Mouse (Mus musculus) yolk sac, embryonic 10.5 days (tissue): ENCODE data around the gene Hoxb5.

Source experiments
- DNase-seq: peaks from one replicate; pipeline ENCODE4 v3.0.0-alpha.2; 2017; ENCODE audit warnings: low spot score

Gene Hoxb5

DNA sequence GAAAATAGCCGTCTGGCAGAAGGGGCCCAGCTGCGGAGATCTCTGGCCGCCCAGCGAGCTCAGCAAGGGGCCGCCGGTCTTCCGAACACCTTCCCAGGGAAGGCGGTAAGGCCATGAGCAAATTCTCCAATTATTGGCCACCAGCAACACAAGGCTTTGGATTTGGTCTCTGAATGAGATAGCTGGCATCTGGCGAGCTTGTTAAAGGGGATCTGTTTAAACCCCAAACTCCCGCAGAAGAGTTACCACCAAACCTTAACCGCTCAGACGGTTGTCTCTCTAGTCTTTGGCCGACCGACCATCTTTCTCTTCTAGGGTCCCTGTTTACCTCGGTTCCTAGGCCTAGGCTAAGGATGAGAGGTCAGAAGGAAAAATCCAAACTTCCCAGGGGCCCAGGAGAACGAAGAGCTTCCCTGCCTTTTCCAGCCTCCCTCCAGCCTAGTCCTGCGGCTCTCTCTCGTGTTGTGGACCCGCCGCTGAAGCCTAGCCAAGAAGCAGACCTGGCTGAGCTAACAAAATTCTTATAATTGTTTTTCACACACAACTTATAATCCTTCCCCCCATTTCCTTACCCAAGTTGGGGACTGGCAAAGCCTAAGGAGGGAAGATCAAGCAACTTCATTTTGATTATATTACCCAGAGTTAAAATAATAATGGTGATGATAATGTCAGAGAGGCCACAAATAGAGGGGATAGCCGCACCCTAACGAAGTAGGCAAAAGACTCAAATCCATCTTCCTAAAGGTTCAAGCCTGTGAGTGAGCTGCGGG, 570 bp upstream of the Hoxb5 start:
- no peak for DNase-seq

DNA sequence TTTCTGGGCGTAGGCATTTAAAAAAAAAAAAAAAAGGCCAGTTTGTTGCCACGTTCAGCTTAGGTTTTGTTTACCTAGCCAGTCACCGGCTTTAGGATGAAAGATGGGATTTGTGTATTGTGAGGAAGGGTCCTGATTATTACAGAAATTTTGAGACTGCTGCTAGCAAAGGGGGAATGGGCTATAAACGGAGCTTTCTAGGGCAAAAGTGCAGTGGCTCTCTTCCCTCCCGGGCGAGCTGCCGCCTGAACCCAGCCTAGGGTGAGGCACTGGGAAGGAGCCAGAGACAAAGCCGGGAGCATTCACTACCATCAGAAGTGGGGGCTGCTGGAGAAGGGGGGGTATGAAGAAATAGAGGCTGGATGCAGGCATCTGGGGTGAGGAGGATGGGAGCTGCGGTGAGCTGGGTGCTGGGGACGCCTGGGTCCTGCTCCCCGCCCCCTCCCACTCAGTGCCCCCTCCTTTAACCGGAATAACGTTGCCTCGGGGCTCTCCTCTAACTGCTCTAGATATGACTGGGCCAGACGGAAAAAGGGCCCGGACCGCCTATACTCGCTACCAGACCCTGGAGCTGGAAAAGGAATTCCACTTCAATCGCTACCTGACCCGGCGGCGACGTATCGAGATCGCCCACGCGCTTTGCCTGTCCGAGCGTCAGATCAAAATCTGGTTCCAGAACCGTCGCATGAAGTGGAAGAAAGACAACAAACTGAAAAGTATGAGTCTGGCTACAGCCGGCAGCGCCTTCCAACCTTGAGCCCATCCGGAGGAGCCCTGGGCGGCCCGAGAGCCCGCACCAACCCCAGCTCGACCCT, 1.5 kb downstream of the Hoxb5 start:
- no peak for DNase-seq

GRCm38 (mm10) chr11:96305505-96306182, 2.5 kb downstream of the Hoxb5 start:
- no peak for DNase-seq

- no peak for DNase-seq
These were observed 3.2 kb downstream of the Hoxb5 start for GRCm38 (mm10) chr11:96306183-96306907.

GRCm38 (mm10) chr11:96306908-96307269, 3.8 kb downstream of the Hoxb5 start:
- DNase-seq: no peak

DNA sequence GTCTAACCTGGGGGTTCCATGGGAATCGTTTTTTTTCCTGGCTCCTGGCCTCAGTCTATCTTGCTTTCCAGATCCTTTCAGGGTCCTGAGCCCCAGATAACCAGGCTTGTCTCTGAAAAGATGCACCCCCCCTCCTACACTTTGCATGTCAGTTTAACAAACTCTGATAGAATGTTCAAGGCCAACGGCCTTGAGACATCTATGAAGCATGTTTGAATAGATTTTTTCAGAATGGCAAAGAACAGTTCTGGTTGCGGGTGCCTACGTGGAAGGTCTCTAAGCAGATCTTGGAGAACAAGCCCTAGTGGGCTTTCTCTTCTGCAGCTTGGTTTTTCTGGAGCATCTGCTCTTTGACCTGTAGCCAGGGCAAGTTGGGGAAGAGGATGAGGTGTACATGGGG, 5.6 kb downstream of the Hoxb5 start:
- no peak for DNase-seq

- DNase-seq: no peak
These were observed 6.2 kb downstream of the Hoxb5 start for GRCm38 (mm10) chr11:96309288-96309687.

DNA sequence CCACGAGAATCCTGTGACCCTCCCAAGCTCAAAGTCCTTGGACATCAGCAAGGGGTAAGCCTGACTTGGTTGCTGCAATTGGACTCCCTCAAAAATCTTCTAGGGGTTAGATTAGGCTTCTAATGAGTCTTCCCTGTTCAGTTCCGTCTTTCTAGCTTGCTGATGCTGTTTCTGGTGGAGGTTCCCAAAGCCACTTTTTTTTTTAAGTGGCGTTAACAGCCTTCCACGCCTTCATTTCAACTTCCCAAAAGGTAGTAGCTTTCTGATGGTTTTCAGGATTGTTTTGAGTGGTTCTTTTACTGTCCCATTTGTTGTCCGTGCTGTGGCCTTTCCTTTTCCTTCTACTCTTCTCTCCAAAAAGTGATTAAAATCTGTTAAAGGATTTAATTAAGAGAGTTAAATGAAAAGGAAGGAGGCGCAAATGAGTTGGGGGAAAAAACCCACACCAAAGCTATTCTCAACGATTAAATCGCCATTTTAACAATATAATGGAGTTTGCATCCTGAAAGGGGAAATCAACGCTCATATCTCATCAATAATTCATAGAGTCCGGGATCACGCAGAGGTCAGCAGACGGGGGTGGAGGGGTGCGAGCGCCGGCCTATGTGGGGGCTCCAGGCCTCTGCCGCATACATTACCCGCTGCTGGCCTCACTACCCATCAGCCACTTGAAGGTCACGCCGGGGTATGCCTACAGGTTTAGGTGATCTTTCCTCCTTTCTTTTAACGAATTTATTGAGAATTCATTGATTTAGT, 7.2 kb downstream of the Hoxb5 start:
- DNase-seq: no peak

- DNase-seq: no peak
These were observed 8.0 kb downstream of the Hoxb5 start for GRCm38 (mm10) chr11:96311097-96311496.

- DNase-seq: no peak
These were observed 8.6 kb downstream of the Hoxb5 start for GRCm38 (mm10) chr11:96311520-96312417.

DNA sequence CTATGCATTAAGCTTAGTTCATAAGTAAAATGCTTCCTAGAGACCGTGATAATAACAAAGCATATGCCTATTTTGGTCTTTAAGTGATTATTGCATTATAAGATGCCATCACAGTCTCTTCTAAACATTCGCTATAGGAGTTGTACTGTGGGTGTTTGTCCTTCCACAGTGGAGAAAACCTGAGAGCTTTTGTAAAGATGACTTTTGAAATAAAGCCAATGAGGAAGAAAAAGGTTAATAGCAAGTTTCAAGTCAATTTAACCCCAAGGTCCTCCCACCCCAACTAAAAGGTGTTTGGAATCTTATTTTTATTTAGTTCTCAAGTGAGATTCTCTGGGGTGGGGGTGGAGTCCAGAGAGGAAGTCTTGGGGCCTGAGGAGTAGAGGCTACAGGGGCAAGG, 10.0 kb downstream of the Hoxb5 start:
- no peak for DNase-seq

- no peak for DNase-seq
These were observed 10.8 kb downstream of the Hoxb5 start for GRCm38 (mm10) chr11:96313806-96314428.

DNA sequence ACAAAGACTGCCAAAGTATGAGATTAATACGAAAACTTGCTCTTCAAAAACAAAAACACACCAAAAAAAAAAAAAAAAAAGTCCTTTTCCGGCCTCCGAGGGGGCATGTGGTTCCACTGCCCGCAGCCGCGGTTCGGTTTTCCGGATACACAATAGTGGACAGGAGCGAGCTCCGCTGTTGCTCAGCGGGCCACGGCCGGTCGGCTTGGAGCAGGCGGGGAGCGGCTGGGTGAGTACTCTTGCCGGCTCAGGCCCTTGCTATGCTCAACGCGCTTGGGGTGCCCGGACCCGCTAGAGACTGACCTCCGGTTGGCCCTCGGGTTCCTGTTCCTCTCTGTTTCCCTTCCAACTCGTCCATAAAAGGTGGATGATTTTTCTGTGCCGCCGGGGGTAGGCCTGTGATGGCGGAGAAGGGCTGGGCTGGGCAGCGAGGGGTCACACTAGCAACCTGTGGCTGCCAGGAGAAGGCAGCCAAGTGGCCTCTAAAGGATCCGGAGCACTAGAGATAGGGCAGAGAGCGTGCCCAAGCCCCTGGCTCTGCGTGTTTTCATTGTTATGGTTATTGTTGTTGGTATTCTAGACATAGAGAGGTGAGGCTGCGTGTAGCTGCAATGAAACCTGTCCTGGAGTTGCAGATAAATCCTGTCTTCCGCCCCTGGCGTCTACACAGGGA, 11.7 kb downstream of the Hoxb5 start:
- no peak for DNase-seq

GRCm38 (mm10) chr11:96315344-96315681, 12.2 kb downstream of the Hoxb5 start:
- no peak for DNase-seq

GRCm38 (mm10) chr11:96316696-96317607, 13.8 kb downstream of the Hoxb5 start:
- no peak for DNase-seq

DNA sequence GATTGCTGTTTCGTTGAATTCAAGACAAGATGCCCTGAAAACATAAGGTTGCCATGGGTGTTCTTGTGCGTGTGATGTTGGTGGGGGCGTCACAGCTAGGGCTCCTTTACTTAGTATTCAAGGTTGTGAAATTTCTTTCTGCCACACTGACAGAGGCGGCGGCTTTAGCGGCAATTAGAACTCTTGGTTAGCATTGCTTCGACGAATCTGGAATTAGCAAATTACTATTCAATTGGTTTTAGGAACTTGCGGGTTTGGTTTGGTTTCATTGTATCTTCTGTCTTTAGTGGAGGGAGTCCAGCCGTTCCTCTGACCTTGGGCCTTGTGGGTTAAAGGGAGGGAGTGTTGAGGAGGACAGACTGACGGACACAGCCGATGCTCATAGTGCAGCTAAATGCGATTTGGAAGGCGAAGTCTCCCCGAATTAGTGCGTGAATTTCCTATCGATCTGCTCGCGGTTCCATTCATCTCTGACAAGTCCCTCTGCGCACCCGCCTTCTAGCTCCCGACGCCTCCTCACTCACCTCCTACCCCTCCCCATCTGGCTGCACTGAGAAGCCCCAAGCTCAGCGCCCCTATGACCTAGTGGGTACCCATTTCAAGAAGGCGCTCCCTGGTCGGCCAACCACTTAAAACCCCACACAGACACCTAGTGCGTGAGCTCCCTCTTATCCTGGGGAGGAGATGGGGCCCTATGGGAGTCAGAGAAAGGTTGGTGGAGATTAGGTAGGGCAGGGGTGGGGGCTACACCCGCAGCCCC, 14.7 kb downstream of the Hoxb5 start, which contains the start of gene Hoxb4:
TSS of gene Hoxb4 (plus strand) at position 660 of the 760 bp plus-strand sequence.
- no peak for DNase-seq

DNA sequence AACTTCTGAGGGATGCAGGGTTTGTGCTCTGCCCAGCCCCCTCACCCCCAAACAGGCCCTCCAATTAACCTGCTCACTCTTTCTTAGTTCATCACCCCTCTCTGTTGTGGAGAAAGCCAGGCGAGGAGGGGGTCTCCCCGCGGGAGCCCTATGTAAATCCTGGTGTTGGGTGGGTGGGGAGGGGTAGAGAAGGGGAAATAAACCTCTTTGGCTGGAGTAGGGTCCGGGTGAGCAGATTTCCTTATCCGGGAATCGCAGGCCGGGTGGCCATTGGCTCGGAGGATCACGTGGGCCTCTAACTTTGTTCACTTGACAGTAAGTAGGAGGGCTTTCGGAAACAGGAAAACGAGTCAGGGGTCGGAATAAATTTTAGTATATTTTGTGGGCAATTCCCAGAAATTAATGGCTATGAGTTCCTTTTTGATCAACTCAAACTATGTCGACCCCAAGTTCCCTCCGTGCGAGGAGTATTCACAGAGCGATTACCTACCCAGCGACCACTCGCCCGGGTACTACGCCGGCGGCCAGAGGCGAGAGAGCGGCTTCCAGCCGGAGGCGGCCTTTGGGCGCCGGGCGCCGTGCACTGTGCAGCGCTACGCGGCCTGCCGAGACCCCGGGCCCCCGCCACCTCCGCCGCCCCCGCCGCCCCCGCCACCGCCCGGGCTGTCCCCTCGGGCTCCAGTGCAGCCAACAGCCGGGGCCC, 15.4 kb downstream of the Hoxb5 start:
- peak; percentile 84 for DNase-seq
